Mouse (Mus musculus) forebrain, embryonic 12.5 days (tissue): ENCODE measurements at regions not wholly inside any gene's neighbourhood (a gene's known extent, or its start where the extent isn't known, plus 50 kb on each side); places are given as distances from the start of the nearest gene placed in this dataset.
"Not testable (repeated sequence)": the region's sequence is repeated elsewhere in the genome, so short reads cannot be mapped to it uniquely, and the experiment has no call there.

Source experiments
- ATAC-seq: fragments of 200-750 bp; cut with Nextera tagmentation; 2 replicates; pipeline ENCODE4 v1.8.0; 2017; ENCODE audit warnings: moderate TSS enrichment; ENCODE audit not compliant: low FRiP score
- H3K27ac ChIP-seq: fragments of 300-500 bp; sonication (generic); 2 replicates; pipeline ENCODE4 v1.5.1; 2016; ENCODE audit warnings: mild to moderate bottlenecking
- H3K27me3 ChIP-seq: fragments of 300-500 bp; sonication (generic); 2 replicates; pipeline ENCODE4 v1.6.1; 2016; ENCODE audit warnings: mild to moderate bottlenecking
- H3K36me3 ChIP-seq: fragments of 300-500 bp; sonication (generic); replicated peaks from 2 replicates; pipeline ENCODE4 v1.6.1; 2016; ENCODE audit warnings: mild to moderate bottlenecking
- H3K4me1 ChIP-seq: fragments of 300-500 bp; sonication (generic); 2 replicates; pipeline ENCODE4 v1.6.1; 2016
- H3K4me2 ChIP-seq: fragments of 300-500 bp; sonication (generic); 2 replicates; pipeline ENCODE4 v1.6.1; 2016; ENCODE audit warnings: mild to moderate bottlenecking, moderate library complexity
- H3K4me3 ChIP-seq: fragments of 300-500 bp; sonication (generic); replicated peaks from 2 replicates; pipeline ENCODE4 v1.5.1; 2016; ENCODE audit warnings: mild to moderate bottlenecking
- H3K9ac ChIP-seq: fragments of 300-500 bp; sonication (generic); 2 replicates; pipeline ENCODE4 v1.6.1; 2016; ENCODE audit warnings: mild to moderate bottlenecking
- H3K9me3 ChIP-seq: fragments of 300-500 bp; sonication (generic); 2 replicates; pipeline ENCODE4 v1.6.1; 2016
- WGBS: fragments of 180-500 bp; shearing (Covaris S2); methylation state at CpG from one replicate; pipeline ENCODE4 v1.1.7; 2016; 5-methylcytosine and 5-hydroxymethylcytosine counted together

DNA sequence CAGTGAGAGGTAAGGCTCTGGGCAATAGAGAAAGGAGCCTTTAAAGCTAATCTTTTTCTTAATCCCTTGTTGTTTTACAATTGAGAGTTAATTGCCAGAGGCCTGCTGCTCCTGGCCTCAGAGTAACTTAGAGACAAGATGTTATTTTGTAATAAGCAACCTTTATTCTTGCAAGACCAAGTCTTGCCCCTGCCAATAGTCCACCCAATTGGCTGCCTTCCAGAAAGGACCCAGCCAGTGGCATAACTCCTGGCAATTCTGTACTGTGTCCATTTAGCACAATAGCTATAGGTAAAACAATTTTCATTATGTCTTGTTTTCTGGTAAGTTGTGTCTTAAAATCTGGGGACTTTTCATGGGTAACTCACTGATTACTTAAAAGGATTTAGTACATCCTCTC is 411.9 kb upstream of the Ccdc54 start:
- H3K27me3 ChIP-seq: no peaks in the 10 kb centered on the region
- ATAC-seq: no peak
- no peak overlapping the region for H3K9ac ChIP-seq
- no peaks in the 10 kb centered on the region for H3K9me3 ChIP-seq
- no peaks in the 10 kb centered on the region for H3K36me3 ChIP-seq
- H3K4me1 ChIP-seq: peaks cover 2% of the 10 kb centered on the region
- no peak overlapping the region for H3K27ac ChIP-seq
- H3K4me2 ChIP-seq: no peak overlapping the region
- no peak overlapping the region for H3K4me3 ChIP-seq

DNA sequence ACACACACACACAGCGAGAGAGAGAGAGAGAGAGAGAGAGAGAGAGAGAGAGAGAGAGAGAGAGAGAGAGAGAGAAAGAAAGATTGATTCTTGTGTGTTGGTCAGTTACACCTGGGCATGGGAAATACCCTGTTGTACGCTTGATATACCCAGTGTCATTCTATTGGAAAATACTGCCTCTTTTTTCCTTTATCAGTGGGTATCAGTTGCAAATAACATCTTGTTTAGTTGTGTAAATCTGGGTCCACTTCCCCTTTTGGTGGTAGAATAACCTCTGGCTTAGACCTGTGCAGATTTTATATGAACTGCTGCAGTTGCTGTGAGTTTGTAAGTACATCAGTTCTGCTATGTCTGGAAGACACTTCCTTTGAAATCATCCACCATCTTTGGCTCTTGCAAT is 373.4 kb upstream of the Ccdc54 start:
- no peak for ATAC-seq
- no peak overlapping the region for H3K9ac ChIP-seq
- no peak overlapping the region for H3K4me2 ChIP-seq
- no peaks in the 10 kb centered on the region for H3K27me3 ChIP-seq
- H3K9me3 ChIP-seq: no peaks in the 10 kb centered on the region
- no peak overlapping the region for H3K4me3 ChIP-seq
- WGBS: 62% methylated on average over 1 of the region's 2 CpGs
- H3K36me3 ChIP-seq: no peaks in the 10 kb centered on the region
- H3K27ac ChIP-seq: no peak overlapping the region
- H3K4me1 ChIP-seq: no peaks in the 10 kb centered on the region

DNA sequence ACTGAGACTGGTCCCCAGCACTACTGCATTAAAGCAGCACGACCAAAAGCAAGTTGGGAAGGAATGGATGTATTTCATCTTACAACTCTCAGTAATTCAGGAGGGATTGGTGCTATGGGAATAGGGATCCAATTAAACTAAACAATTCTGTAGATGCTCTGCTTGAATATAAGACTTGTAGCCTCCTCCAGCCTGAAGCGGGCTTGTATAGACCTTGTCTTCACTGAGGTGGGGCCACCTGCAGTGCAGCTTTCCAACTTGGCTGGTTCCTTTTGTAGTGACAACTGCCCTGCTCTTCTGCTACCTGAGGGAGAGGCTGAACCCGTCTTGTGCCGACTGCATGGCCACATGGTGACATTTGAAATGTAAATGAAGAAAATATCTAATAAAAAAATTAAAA is 353.1 kb upstream of the Ccdc54 start:
- Histone ChIP-seq H3K9ac (no peak overlapping the region), H3K4me2 (no peak overlapping the region), H3K9me3 (no peaks in the 10 kb centered on the region), H3K36me3 (no peaks in the 10 kb centered on the region), H3K4me1 (no peaks in the 10 kb centered on the region; the same call in 1 of the 2 replicates), H3K27ac (no peak overlapping the region), H3K27me3 (no peaks in the 10 kb centered on the region), H3K4me3 (no peak overlapping the region)
- no peak for ATAC-seq
- 75% methylated on average over 4 of the region's 4 CpGs for WGBS

DNA sequence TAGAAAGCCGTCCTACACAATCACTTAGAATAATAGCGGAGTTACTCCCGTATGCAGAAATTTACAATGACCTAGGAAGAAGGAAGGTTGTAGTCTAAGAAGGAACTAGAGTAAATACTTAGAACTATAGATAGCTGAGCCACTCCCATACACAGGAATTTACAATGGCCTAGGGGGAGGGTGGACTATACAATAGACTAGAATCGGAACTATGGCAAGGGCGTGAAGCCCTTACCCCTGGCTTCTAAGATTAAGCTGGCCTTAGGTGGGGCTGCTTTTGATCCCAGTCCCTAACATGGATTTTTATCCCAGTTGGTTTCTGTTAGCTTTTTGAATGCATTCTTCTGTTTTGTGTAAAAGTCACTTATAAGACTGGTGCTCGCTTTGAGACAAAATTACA is 352.6 kb upstream of the Ccdc54 start:
- not testable (repeated sequence) for H3K9me3 ChIP-seq, H3K27me3 ChIP-seq, H3K27ac ChIP-seq, H3K4me1 ChIP-seq, ATAC-seq, H3K36me3 ChIP-seq, H3K4me3 ChIP-seq, H3K9ac ChIP-seq, H3K4me2 ChIP-seq
- 91% methylated on average over 6 of the region's 6 CpGs for WGBS

DNA sequence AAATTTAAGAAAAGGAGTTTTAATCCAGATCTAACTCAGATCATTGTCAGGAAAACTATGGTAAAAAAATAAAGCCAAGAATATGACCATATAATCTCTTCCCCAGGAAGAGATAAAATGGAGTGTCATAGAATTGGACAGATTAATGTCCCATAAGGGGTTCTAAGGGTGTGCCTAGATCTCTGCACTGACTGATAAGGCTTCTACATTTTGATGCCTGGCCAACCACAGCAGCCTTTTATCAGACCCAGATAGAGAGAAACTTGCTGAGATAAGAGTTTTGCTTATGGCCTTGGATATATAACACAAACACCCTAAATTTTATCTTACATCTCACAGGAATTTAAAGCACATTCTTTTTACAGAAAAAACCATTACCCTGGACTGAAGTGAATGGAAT is 351.3 kb upstream of the Ccdc54 start:
- Histone ChIP-seq H3K9me3 (no peaks in the 10 kb centered on the region), H3K4me2 (no peak overlapping the region), H3K27me3 (no peaks in the 10 kb centered on the region), H3K4me3 (no peak overlapping the region), H3K4me1 (no peaks in the 10 kb centered on the region; the same call in 1 of the 2 replicates), H3K27ac (no peak overlapping the region), H3K36me3 (no peaks in the 10 kb centered on the region), H3K9ac (no peak overlapping the region)
- ATAC-seq: no peak

DNA sequence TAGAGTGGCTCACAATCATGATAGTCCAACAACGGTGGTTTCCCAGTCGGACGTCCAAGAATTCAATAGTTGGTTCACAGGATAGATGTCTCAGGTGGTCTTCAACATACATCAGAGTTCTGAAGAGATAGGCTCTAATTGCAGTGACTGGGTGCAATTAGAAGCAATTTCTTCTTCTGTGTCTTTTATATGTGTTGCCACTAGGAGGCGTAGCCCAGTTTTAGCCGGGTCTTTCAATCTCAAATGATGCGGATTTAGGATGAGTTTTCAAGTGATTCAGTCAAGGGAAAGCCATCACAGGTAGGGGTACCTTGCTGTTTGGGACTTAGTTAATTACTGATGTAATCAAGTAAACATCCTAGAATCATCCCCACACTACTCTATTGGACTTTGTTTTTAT is 348.4 kb upstream of the Ccdc54 start:
- Histone ChIP-seq H3K27me3 (no peaks in the 10 kb centered on the region), H3K36me3 (no peaks in the 10 kb centered on the region), H3K27ac (no peak overlapping the region), H3K4me1 (no peaks in the 10 kb centered on the region; the same call in 1 of the 2 replicates), H3K9me3 (no peaks in the 10 kb centered on the region), H3K9ac (no peak overlapping the region), H3K4me3 (no peak overlapping the region), H3K4me2 (no peak overlapping the region)
- ATAC-seq: no peak
- WGBS: 49% methylated on average over 6 of the region's 6 CpGs

DNA sequence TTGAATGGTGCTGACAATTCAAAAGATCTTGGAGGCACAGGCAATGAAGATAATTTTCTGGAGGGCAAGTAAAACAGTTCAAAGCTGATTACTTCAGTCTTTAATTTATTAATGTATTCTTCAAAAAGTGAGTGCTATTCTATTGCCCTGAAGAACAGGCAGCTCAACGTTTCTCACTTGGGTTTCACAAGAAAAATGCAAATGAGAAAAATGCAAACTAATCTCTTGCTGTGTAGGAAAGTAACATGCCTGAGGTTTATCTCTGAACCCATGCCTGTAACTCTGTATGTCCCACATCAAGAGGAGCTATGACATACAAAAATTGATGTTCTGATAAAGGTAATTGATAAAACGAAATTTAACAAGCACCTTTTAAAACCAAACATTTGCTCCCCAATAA is 316.8 kb upstream of the Ccdc54 start:
- 48% methylated on average over 2 of the region's 2 CpGs for WGBS

DNA sequence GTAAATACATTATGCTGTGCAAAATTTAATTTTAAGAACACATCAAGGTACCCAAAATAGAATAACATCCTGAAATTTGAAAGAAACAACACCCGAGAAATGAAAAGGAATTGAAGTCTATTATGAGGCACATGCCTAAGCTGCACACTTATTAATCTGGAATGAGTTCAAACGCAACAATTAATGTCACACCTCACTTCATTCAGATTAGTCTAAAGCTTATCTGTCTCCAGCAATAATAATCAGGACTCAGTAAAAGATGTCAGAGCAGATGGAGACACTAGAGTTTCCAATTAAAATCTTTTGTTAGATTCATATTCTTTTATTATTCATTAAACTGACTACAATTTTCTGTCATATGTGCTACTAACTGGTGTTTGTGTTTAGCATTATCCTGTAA is 308.2 kb upstream of the Ccdc54 start:
- Histone ChIP-seq H3K36me3 (no peaks in the 10 kb centered on the region), H3K27me3 (no peaks in the 10 kb centered on the region), H3K9ac (no peak overlapping the region), H3K4me2 (no peak overlapping the region), H3K9me3 (no peaks in the 10 kb centered on the region), H3K4me3 (no peak overlapping the region), H3K4me1 (no peaks in the 10 kb centered on the region), H3K27ac (no peak overlapping the region)
- 66% methylated on average over 2 of the region's 2 CpGs for WGBS
- no peak for ATAC-seq

More for the DNA sequence above, 316.8 kb upstream of the Ccdc54 start:
- Histone ChIP-seq H3K4me2 (no peak overlapping the region), H3K4me1 (no peaks in the 10 kb centered on the region), H3K27me3 (no peaks in the 10 kb centered on the region), H3K36me3 (no peaks in the 10 kb centered on the region), H3K9ac (no peak overlapping the region), H3K9me3 (no peaks in the 10 kb centered on the region), H3K27ac (no peak overlapping the region), H3K4me3 (no peak overlapping the region)
- no peak for ATAC-seq

DNA sequence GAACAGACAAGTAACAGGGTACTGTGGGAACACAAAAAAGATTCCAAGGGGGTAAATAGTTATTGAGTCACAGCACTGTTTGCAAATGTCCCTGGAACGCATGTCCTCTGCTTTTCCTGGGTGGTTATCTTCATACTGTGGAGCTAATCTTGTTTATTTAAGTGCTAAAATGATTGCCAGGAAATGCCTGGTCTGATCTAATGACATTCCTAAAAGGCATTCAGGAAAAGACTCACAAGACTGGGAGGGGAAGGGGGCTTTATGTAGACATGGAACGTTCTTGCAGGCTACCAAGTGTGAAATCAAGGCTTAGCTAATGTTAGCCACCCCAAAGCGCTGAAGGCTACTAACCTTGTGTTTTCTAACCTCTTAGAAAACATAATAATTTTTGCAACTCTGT is 287.0 kb upstream of the Ccdc54 start:
- no peaks in the 10 kb centered on the region for H3K36me3 ChIP-seq
- WGBS: 75% methylated on average over 3 of the region's 3 CpGs
- no peak overlapping the region for H3K4me3 ChIP-seq
- no peaks in the 10 kb centered on the region for H3K27me3 ChIP-seq
- ATAC-seq: no peak
- H3K9ac ChIP-seq: no peak overlapping the region
- H3K9me3 ChIP-seq: no peaks in the 10 kb centered on the region
- no peaks in the 10 kb centered on the region for H3K4me1 ChIP-seq
- H3K4me2 ChIP-seq: no peak overlapping the region
- no peak overlapping the region for H3K27ac ChIP-seq

DNA sequence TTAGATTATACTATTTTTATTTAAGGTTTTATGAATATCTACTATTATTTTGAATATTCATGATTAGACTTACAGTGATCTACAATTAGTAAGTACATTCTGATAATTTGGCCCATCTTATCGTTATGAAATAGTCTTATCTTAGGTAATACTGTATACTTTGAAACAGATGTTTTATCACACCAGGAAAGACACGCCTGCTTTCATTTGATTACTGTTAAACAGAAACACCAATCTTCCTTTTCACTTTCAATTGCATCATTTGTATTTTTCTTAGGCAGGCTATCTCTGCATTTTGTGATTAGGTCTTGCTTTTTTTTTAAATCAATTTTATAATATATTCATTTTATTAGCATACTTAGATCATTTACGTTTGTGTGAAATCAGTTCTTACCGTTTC is 280.4 kb upstream of the Ccdc54 start:
- no peak for ATAC-seq
- H3K4me3 ChIP-seq: no peak overlapping the region
- H3K27me3 ChIP-seq: no peaks in the 10 kb centered on the region
- WGBS: 88% methylated on average over 4 of the region's 4 CpGs
- no peaks in the 10 kb centered on the region for H3K9me3 ChIP-seq
- no peaks in the 10 kb centered on the region for H3K4me1 ChIP-seq
- H3K36me3 ChIP-seq: no peaks in the 10 kb centered on the region
- no peak overlapping the region for H3K4me2 ChIP-seq
- H3K27ac ChIP-seq: no peak overlapping the region
- no peak overlapping the region for H3K9ac ChIP-seq

DNA sequence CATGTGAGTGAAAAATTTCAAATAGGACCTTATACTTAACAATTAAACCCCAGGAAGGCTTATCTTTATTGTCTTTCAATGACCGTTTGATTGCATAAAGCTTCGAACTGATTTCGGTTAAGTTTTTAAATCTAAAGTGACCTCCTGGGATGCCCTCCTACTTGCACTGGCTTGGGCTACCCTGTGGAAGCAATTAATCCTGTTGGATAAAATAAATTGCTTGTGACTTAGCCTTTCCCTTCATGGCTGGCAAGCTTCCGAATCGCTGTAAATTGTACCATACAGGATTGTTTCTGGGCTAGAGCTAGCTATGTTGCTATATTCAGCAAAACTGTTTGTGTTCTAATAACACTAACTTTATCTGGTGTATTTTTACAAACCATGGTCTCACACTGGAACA is 272.6 kb upstream of the Ccdc54 start:
- no peaks in the 10 kb centered on the region for H3K9me3 ChIP-seq
- H3K9ac ChIP-seq: no peak overlapping the region
- H3K4me2 ChIP-seq: no peak overlapping the region
- no peak overlapping the region for H3K4me3 ChIP-seq
- H3K27ac ChIP-seq: no peak overlapping the region
- no peaks in the 10 kb centered on the region for H3K27me3 ChIP-seq
- no peak for ATAC-seq
- WGBS: 72% methylated on average over 5 of the region's 5 CpGs
- H3K4me1 ChIP-seq: no peaks in the 10 kb centered on the region
- no peaks in the 10 kb centered on the region for H3K36me3 ChIP-seq

DNA sequence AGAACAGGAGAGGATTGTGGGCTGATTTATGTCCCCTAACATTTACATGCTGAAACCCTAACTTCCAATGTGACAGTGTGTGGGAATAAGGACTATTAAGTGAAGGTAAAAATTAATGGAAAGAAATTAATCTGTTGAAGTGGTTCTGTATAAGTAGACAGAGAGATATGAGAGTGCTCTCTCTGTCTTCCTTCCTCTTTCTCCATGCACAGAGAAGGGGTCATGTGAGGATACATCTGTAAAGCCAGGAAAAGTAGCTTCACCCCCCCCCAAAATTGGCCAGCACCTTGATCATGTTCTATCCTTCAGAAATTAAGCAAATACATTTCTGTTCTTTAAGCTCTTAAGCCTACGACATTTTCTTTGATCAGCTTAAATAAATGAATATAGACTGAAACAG is 268.6 kb upstream of the Ccdc54 start:
- no peak for ATAC-seq
- H3K36me3 ChIP-seq: no peaks in the 10 kb centered on the region
- H3K9ac ChIP-seq: no peak overlapping the region
- no peaks in the 10 kb centered on the region for H3K9me3 ChIP-seq
- 90% methylated on average over 1 of the region's 1 CpGs for WGBS
- H3K4me3 ChIP-seq: no peak overlapping the region
- no peaks in the 10 kb centered on the region for H3K27me3 ChIP-seq
- H3K4me2 ChIP-seq: no peak overlapping the region
- H3K27ac ChIP-seq: no peak overlapping the region
- no peaks in the 10 kb centered on the region for H3K4me1 ChIP-seq

DNA sequence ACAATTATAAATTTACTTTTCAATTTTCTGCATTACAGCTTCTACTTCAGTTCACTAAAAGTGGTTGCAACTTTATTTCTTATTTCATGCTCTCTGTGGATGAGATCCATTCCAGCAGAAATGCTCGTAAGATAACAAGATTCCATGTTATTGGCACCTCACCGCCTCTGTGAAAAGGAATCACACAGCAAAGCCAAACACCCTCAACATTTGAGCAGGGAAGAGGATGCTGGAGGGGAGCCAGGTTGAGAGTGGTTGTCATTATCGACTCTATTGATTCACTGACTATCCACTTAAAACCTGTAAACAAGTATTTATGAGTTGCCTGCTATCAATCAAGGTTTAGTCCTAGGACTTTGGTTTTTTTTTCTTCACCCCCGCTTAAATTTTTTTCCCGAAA is 261.1 kb upstream of the Ccdc54 start:
- Histone ChIP-seq H3K27ac (no peak overlapping the region), H3K4me3 (no peak overlapping the region), H3K9ac (no peak overlapping the region), H3K9me3 (no peaks in the 10 kb centered on the region), H3K36me3 (no peaks in the 10 kb centered on the region), H3K4me2 (no peak overlapping the region), H3K4me1 (no peaks in the 10 kb centered on the region), H3K27me3 (no peaks in the 10 kb centered on the region)
- ATAC-seq: no peak
- WGBS: 88% methylated on average over 5 of the region's 5 CpGs

DNA sequence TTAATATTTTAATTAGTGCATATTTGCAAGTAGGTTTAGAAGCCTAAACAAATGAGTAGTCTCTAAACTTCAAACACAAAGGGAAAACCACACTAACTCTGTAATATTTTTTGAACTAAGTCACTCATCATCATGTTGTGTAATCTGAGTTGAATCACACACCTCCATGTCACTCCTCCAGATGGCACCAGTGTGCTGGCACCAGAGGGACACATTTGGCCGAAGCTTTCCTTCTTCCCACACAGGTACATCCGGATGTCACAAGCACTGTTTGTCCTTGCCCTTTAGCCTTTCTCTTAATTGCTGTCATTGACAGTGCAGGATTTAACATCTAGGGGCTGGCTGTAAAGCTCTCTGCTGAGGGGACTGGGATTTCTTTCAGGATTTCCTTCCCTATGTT is 256.7 kb upstream of the Ccdc54 start:
- no peaks in the 10 kb centered on the region for H3K27me3 ChIP-seq
- no peak for ATAC-seq
- H3K36me3 ChIP-seq: no peaks in the 10 kb centered on the region
- no peaks in the 10 kb centered on the region for H3K4me1 ChIP-seq
- no peak overlapping the region for H3K27ac ChIP-seq
- no peak overlapping the region for H3K4me2 ChIP-seq
- WGBS: 62% methylated on average over 2 of the region's 2 CpGs
- H3K9ac ChIP-seq: no peak overlapping the region
- H3K4me3 ChIP-seq: no peak overlapping the region
- H3K9me3 ChIP-seq: no peaks in the 10 kb centered on the region
